Mouse (Mus musculus) megakaryocyte, embryonic 14.5 days (primary cell): Measurements from ENCODE around the gene Plcb4. TPM values are rescaled to one million over a fixed set of nuclear protein-coding genes. Genes with fewer than 3 reads are reported as not detected.
"Not testable (repeated sequence)": the region's sequence is repeated elsewhere in the genome, so short reads cannot be mapped to it uniquely, and the experiment has no call there.

Source experiments
- H3K27me3 ChIP-seq: replicated peaks from 2 replicates; pipeline ENCODE3; 2012; ENCODE audit warnings: inconsistent platforms
- H3K36me3 ChIP-seq: replicated peaks from 2 replicates; pipeline ENCODE3; 2012; ENCODE audit warnings: low read length, inconsistent platforms, mixed read lengths
- H3K4me1 ChIP-seq: 2 replicates; pipeline ENCODE4 v1.6.1; 2012; ENCODE audit warnings: inconsistent platforms
- H3K4me3 ChIP-seq: replicated peaks from 2 replicates; pipeline ENCODE3; 2012; ENCODE audit warnings: moderate library complexity, mild to moderate bottlenecking, inconsistent platforms
- H3K9me3 ChIP-seq: 2 replicates; pipeline ENCODE4 v1.6.1; 2012; ENCODE audit warnings: inconsistent platforms
- FLI1 ChIP-seq: IDR thresholded peaks from 2 replicates; pipeline ENCODE4 v1.6.1; 2012; ENCODE audit warnings: low read length, inconsistent platforms, mixed read lengths
- GATA1 ChIP-seq: IDR thresholded peaks from 3 replicates; pipeline ENCODE4 v1.6.1; 2012; ENCODE audit warnings: mixed read lengths, low read length, inconsistent platforms, borderline replicate concordance
- polyA plus RNA-seq: library from polyadenylated mRNA; stranded (reverse); fragments of >175 nt; gene quantifications from 2 replicates; pipeline ENCODE4 v1.2.3, GENCODE M21; 2012; ENCODE audit warnings: low replicate concordance; ENCODE audit not compliant: insufficient read depth

The Plcb4 gene
- polyA plus RNA-seq, 1 experiment: 5.4 TPM

- TF ChIP-seq FLI1 (no peak), GATA1 (no peak)
- peaks cover 14% of the 10 kb centered on the region for H3K9me3 ChIP-seq
Observed at GRCm38 (mm10) chr2:135687585-135687984, 28.8 kb downstream of the Plcb4 start.

DNA sequence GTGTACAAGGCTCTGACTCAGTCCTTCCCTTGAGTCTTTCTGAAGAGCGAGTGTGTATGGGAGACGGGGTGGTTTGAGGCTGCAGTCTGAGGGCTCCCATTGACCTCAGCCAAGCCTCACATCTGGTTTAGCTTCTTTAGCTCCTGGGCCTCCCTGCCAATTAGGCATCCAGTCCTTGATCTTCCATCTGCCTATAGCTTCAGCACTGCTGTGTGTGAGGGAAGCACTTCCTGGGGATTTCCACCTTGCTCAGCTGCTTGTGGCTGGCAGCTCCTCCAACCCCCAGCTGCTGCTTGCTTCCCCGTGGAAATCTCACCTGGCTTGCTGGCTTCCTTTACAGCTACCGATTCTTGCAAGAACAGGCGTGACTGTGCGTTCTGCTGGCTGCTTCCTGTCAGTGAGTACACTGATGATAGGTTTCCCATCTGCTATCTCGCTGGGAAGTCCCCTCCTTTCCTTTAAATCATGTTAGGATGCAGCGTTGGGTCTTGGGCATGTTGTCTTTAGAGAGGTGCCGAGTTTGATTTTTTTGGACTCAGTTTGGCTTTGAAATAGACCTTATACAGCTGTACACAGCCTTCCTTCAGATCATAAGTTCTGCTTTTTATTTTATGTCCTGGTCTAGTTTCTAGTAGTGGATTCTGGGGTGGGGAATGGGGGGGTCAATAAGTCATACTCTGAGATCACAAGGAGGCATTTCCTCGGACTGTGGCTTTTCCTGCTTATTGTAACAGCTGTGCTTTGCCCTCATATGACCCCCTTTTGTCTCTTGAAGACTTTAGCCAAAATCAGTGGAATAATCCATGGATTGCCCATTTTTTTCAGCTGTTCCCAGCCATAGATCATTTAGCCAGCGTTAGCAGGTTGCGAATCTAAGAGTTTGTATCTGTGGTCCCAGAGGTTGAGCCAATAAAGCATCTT is 34.0 kb downstream of the Plcb4 start:
- Histone ChIP-seq H3K9me3 (peaks cover 7% of the 10 kb centered on the region; the same call in 1 of the 2 replicates), H3K4me1 (peaks cover 16% of the 10 kb centered on the region), H3K36me3 (peaks cover 7% of the 10 kb centered on the region), H3K4me3 (peak overlapping the region; percentile 74), H3K27me3 (no peaks in the 10 kb centered on the region)
- no peak for TF ChIP-seq GATA1
- no peak for TF ChIP-seq FLI1

More at GRCm38 (mm10) chr2:135687585-135687984, 28.8 kb downstream of the Plcb4 start:
- no peaks in the 10 kb centered on the region for H3K27me3 ChIP-seq
- peaks cover 24% of the 10 kb centered on the region for H3K4me1 ChIP-seq
- no peak overlapping the region for H3K4me3 ChIP-seq
- peaks cover 8% of the 10 kb centered on the region for H3K36me3 ChIP-seq

DNA sequence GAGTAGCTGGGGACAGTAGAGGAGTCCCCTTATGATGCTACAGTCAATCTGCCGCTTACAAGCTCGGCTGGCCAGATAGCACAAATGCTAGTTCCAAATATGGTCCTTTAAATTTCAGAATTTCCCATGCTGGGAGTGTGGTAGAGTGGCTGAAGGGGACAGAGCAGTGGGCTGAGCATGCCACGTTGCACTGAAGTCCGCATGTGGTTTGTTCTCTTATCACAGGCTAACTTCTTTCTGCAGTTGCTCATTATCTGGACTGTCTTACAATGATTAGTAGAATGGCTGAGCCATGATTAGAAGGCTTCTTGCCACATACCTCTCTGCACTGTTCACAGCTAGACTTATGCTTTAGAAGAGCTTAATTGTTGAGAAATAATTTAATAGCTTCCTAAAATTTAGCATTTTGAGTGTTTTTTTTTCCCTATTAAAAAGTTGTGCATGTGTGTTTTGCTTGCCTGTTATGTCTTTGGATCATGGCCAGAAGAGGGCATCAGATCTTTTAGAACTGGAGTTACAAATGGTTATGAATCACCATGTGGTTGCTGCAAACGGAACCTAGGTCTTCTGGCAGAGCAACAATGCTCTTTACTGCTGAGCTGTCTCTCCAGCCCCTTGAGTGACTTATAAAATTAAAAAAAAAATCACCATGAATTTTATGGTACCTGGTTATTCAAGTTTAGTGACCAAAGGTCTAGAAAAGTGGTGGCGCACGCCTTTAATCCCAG is 42.0 kb downstream of the Plcb4 start:
- no peak for TF ChIP-seq FLI1
- TF ChIP-seq GATA1: no peak; the same call in 2 of the 3 replicates
- Histone ChIP-seq H3K36me3 (peaks cover 25% of the 10 kb centered on the region), H3K4me3 (peak overlapping the region; percentile 53), H3K27me3 (no peaks in the 10 kb centered on the region), H3K4me1 (peaks cover 32% of the 10 kb centered on the region), H3K9me3 (no peaks in the 10 kb centered on the region)

GRCm38 (mm10) chr2:135704673-135705072 is 45.9 kb downstream of the Plcb4 start:
- Histone ChIP-seq H3K27me3 (no peaks in the 10 kb centered on the region), H3K4me1 (peaks cover 53% of the 10 kb centered on the region), H3K9me3 (no peaks in the 10 kb centered on the region), H3K36me3 (peaks cover 19% of the 10 kb centered on the region), H3K4me3 (no peak overlapping the region)
- no peak for TF ChIP-seq GATA1
- no peak for TF ChIP-seq FLI1

DNA sequence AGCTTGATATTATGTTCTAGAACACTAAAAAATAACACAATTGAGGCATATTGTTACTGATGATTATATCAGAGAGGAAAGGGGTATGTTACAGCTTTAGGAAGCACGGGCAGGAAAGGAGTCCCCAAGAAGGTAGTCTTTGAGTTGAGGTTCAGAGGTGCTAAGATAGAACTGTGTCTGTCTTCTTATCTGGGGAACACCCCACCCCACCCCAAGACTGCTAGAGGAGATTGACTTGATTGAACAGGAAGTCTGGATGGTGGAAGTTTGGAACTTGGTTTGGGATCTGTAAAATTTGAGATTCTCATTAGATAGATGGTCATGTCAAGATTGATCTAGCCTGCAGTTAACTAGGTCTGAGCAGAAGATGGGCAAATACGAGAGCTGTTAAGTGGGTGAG is 48.5 kb downstream of the Plcb4 start:
- no peaks in the 10 kb centered on the region for H3K9me3 ChIP-seq
- TF ChIP-seq GATA1: no peak
- no peak for TF ChIP-seq FLI1
- peaks cover 57% of the 10 kb centered on the region for H3K4me1 ChIP-seq
- H3K27me3 ChIP-seq: no peaks in the 10 kb centered on the region
- no peak overlapping the region for H3K4me3 ChIP-seq
- H3K36me3 ChIP-seq: peaks cover 16% of the 10 kb centered on the region

- no peaks in the 10 kb centered on the region for H3K9me3 ChIP-seq
- TF ChIP-seq FLI1 (no peak), GATA1 (no peak)
Observed at GRCm38 (mm10) chr2:135708386-135708785, 49.6 kb downstream of the Plcb4 start.

DNA sequence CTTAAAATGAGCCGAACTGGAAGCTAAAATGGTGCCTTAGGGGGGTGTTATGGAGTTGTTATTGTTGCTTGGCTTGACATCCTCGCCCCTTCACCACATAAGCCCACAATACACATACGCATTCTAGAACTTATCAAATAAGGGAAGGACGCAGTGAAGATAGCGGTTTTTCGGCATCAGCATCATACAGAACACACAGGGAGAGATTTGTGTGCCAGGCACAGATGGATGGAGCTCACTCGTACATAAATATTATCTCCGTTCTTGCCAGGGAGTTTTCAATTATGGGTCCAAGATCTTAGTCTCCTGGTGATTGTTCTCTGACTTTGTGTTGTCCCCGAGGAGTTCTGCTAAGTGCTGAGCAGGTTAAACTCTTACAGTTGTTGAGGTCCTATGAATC is 50.0 kb downstream of the Plcb4 start:
- TF ChIP-seq GATA1: no peak
- TF ChIP-seq FLI1: no peak
- no peaks in the 10 kb centered on the region for H3K9me3 ChIP-seq
- H3K4me1 ChIP-seq: peaks cover 56% of the 10 kb centered on the region
- no peak overlapping the region for H3K4me3 ChIP-seq
- peaks cover 8% of the 10 kb centered on the region for H3K36me3 ChIP-seq
- no peaks in the 10 kb centered on the region for H3K27me3 ChIP-seq

More at GRCm38 (mm10) chr2:135708386-135708785, 49.6 kb downstream of the Plcb4 start:
- Histone ChIP-seq H3K36me3 (peaks cover 8% of the 10 kb centered on the region), H3K4me1 (peaks cover 56% of the 10 kb centered on the region), H3K27me3 (no peaks in the 10 kb centered on the region), H3K4me3 (no peak overlapping the region)

GRCm38 (mm10) chr2:135709736-135710135 is 50.9 kb downstream of the Plcb4 start:
- H3K27me3 ChIP-seq, H3K9me3 ChIP-seq, H3K36me3 ChIP-seq, H3K4me3 ChIP-seq: not testable (repeated sequence)
- H3K4me1 ChIP-seq: peaks cover 60% of the 10 kb centered on the region

DNA sequence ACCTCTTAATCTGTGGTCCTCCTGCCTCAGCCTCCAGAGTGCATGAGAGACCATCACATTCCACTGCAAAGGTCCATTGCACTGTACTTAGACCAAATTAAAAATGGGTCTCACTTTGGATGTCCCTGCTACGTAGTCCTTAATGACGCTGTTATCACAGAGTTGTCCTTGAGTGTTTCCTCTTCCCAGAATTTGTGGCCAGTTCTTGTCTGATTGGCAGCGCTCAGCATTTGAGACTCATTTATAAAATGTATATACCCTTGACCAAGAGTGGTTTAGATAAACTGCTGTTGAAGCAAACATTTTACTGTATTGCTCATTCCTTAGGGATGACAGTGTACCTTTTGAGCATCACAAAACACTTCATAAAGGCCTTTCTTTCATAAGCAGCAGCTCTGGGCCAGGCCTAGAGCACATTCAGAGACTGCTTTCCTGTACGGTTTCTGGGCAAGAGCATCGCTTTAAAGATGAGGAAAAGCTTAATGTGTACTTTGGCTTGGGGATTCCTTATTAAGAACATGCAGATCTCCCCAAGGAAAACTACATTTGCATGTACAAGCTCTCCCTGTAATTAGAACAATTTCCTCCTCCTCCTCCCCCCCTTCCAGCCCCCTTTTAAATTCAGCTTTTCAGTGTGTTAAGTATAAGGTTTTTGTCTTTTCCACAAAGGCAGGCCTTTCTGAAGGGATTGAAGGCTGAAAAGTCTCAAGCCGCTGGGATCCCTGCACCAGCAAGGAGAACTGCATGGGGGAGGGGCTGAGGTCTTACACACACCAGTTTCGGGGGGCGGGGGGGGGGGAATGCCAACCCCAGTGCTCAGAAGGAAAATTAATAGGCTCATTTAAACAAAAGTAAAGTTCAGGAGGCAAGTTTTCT is 52.5 kb downstream of the Plcb4 start:
- Histone ChIP-seq H3K27me3 (no peaks in the 10 kb centered on the region), H3K4me1 (peaks cover 69% of the 10 kb centered on the region), H3K9me3 (no peaks in the 10 kb centered on the region), H3K4me3 (no peak overlapping the region), H3K36me3 (no peaks in the 10 kb centered on the region)
- TF ChIP-seq GATA1 (no peak), FLI1 (no peak)
